Comparison of ENCODE assay signal across 16 mouse cellular contexts in the genomic region with DNA sequence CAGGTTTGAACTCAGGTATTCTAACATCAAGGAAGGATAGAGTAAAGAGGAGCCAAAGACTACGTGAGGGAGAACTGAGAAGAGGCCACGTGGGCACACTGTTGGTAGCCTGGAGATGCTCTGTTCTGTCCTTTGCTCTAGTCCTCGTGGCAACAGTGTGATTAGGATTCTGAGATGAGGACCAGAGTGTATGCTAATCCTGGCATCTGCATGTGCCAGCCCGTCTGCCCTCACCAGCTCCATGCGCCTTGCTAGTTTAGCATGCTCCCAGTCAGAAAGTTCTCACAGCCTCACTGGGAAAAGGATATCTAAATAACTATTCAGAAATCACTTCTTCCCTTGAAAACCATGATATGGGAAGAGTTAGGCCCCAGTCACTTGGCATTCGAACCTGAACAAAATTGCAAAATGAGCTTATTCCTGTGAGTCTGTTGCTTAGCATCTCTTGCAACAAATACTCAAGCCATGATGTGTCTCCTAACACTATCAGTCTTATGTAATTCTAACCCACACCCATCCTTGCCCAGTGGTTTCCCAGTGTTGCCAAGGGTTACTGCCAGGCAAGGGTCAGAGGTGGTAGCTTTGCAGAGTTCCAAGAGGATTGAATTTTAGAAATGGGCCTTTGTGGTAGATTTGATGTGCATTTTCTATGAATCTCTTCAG.
A peak's percentile ranks its signal among the peaks of the same experiment; 100 is the strongest.
DNase-seq lines count a peak whose midpoint lies in the region; TF ChIP-seq lines count a peak whose summit lies in the region.
"Had no signal": no experiment of that assay in that cellular context is flagged by ENCODE, and none has a peak within 500 bp of the region (broad histone marks: within the 10 kb centered on the region; RNA-seq: fewer than 3 reads in every experiment).

No protein-coding gene starts in this region.

- peak; percentile 39 to 49 for DNase-seq in lung, adult 18-20 months
- DNase-seq in lung, adult 2 months, result no peak
- DNase-seq in 3T3-L1 (ENCODE audit: low read depth, low spot score) (peak; percentile 5), NIH3T3 (ENCODE audit: low read depth) (peak; percentile 9)
- peak; percentile 71 for DNase-seq in lung, postnatal 36 days
- DNase-seq in urinary bladder, postnatal 4 days (ENCODE audit: low spot score in 2 of 2), result no peak
- DNase-seq: adrenal gland, postnatal 14 days; B cell, adult 2 months; cerebellum, adult 18-20 months; cerebellum, adult 9-11 months; cerebellum, postnatal 36 days; gastrocnemius, postnatal 36 days; heart, postnatal 14 days had no signal

- TF ChIP-seq CTCF in lung, adult 2 months (IDR thresholded peaks at IDR 0.05; ENCODE audit: insufficient read depth, low read length), result no peak

- no peak for TF ChIP-seq POLR2A in lung, adult 2 months (IDR thresholded peaks at IDR 0.05; ENCODE audit: borderline replicate concordance, extremely low read depth, low read depth, low read length)

- H3K4me3 ChIP-seq in lung, adult 2 months (replicated peaks; ENCODE audit: extremely low read depth, low read depth, low read length), result no peak overlapping the region
- H3K4me3 ChIP-seq: embryonic facial prominence, embryonic 13.5 days; heart, embryonic 15.5 days; hindbrain, embryonic 13.5 days had no signal

- H3K4me1 ChIP-seq in lung, adult 2 months (ENCODE audit: control insufficient read depth, insufficient read depth, low read length), result peaks cover 7% of the 10 kb centered on the region; the same call in 1 of the 2 replicates
- H3K4me1 ChIP-seq: embryonic facial prominence, embryonic 13.5 days; heart, embryonic 15.5 days; hindbrain, embryonic 13.5 days had no signal

- WGBS in lung, adult 2 months, result 78% methylated on average over 6 of the region's 6 CpGs

Comparison
In these comparisons a context has a peak if more than half of its experiments do, and no peak if none do; other contexts are left out.
1. DNase-seq: peak in lung, adult 18-20 months (2 of 2), 3T3-L1 (single experiment), NIH3T3 (single experiment) and lung, postnatal 36 days (single experiment); none in lung, adult 2 months (single experiment) and urinary bladder, postnatal 4 days (0 of 2).